Mouse (Mus musculus) bone marrow, adult 2 months (tissue): ENCODE measurements around the gene Srcin1.

ENCODE experiments used
- CTCF ChIP-seq: fragments of 200-500 bp; IDR thresholded peaks from 2 replicates; pipeline ENCODE4 v1.5.1; 2011; ENCODE audit warnings: low read length, control low read depth; ENCODE audit not compliant: control insufficient read depth, insufficient read depth
- POLR2A ChIP-seq: fragments of 200-500 bp; IDR thresholded peaks from 2 replicates; pipeline ENCODE4 v1.6.1; 2011; ENCODE audit warnings: low read depth, mild to moderate bottlenecking, control low read depth, low read length, borderline replicate concordance; ENCODE audit not compliant: control insufficient read depth

DNA sequence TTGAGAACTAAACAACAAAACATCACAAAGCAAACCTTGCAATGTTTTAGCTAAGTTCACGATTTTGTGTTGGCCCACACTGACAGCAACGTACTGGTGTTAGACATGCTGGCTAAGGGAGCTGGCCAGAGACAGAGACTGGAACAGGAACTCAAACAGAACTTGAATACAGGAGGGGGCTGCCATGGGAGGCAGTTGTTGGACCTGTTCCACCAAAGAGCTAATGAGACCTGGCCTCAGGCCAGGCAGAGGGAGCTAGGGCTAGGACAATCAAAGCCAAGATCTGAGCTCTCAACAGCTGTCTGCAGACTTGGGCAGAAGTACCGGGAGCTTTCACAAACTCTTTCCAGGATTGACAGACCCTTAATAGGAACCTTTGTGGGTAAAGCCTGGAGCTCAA lies 35.4 kb downstream of the Srcin1 start:
- TF ChIP-seq CTCF (no peak), POLR2A (no peak)
